Mouse (Mus musculus): ENCODE results near the gene Mad1l1.
"Not testable (repeated sequence)": the region's sequence is repeated elsewhere in the genome, so short reads cannot be mapped to it uniquely, and the experiment has no call there.

Mad1l1 gene

DNA sequence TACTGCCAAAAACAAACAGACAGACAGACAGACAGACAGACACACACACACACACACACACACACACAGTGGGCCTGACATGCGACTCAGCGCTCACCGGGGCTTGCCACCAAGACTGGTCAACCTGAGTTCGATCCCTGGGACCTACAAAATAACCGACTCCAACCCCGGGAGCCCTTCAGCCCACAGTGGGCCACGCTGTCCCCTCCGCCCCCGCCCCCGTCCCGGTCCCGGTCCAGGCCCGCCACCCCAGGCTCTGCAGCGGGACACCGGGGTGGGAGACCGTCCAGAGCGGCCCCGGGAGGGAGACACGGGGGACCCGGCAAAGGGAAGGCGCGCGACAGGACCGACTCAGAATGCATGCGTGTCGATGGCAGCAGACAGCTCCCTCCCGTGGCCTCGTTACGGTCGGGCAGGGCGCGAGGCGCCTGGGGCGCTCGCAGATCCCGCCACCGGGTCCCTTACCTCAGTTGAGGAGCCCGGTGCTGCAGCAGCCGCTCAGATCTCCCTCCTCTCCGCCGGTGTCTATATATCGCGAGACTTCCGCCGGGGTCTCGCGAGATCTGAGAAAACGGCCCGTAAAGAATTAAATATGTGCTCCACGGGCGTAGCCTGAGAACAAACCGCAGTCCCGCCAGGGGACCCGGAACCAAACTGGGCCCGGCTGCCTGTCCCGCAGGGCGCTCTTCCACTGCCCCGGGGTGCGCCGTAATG is at the start of gene Mad1l1, which contains the start of gene Nudt1:
Gene Mad1l1 (minus strand): TSS at position 511 of the 714 bp plus-strand sequence.
Gene Nudt1 (plus strand): TSS at position 615 of the 714 bp plus-strand sequence.
- peak; percentile 87 to 95 for DNase-seq (ENCODE audit: low spot score in 2 of 2)

GRCm38 (mm10) chr5:140370446-140371254 is 49.3 kb upstream of the Mad1l1 start:
- peak; percentile 18 to 24 for DNase-seq (ENCODE audit: low spot score in 2 of 2)

DNA sequence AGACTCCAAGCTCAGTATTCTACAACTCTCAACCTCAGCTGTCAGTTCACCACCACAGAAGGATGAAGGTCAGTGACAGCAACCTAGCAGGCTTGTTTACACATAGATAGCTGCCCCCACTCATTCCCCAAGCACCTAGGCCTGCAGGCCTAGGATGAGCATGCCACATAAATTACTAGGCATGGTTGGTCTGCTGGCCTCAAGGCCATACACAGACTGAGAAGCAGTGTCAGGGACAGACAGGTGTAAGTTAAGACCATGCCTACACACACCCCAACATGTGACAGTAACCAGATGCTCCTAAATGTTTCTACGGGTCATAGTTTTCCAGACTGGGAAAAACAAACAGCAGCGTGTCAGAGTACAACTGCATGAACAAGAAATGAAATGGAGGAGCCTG is 48.1 kb upstream of the Mad1l1 start:
- DNase-seq (ENCODE audit: low spot score in 2 of 2): no peak

GRCm38 (mm10) chr5:140368926-140369325 is 47.6 kb upstream of the Mad1l1 start:
- peak; percentile 46 to 69 for DNase-seq (ENCODE audit: low spot score in 2 of 2)

- not testable (repeated sequence) for DNase-seq (ENCODE audit: low spot score in 2 of 2)
These were observed 46.8 kb upstream of the Mad1l1 start for GRCm38 (mm10) chr5:140368126-140368525.

GRCm38 (mm10) chr5:140364415-140364814 is 43.1 kb upstream of the Mad1l1 start:
- DNase-seq (ENCODE audit: low spot score in 2 of 2): no peak

DNA sequence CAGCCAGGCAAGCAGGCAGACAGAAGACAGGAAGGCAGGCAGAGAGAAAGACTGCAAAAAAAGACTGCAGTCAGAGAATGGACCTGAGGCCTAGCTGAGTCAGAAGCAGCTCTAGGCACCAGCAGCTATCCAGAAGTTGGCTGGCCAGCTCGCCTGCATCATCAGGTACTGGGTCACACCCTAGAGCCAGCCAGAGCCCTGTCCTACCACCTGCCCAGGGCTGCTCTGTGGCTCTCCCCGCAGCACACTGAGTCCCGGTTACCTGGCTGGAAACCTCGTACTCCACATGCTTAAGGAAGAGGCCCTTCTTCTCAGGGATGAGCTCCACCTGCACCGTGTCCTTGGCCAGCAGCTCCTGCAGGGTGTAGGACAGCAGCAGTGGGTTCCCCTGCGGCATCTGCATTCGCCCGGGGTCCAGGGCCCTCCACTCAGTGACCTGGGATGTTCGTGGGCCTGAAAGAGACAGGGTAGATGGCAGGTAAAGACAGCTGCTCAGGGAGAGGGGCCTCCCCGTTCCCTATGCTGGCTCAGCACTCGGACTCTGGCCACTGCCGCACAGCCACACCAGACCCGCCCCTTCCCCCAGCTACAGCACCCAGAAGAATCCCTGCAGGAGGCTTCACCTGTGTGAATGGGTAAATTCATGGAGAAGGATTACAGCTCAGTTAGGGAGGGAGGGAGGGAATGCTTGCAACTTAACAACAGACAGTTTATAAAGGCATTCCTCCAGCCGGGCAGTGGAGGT is 38.8 kb upstream of the Mad1l1 start:
- DNase-seq (ENCODE audit: low spot score in 2 of 2): no peak

DNA sequence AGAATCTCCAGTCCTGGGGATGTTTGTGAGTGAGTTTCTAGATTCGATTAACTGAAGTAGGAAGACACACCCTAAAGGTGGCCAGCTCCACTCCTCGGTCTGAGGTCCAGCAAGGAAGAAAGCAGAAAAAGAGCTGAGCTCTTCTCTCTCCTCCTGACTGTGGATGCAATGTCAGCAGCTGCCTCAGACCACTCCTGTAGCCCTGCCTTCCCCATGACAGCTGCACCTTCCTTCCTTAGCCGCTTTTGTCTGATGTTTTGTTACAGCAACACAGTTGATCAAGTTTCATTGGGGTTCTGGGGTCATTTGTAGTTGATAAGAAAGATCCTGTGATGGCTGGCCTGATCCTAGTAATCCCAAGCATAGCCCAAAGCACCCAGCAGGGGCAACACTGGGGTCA is 36.1 kb upstream of the Mad1l1 start:
- no peak for DNase-seq (ENCODE audit: low spot score in 2 of 2)

DNA sequence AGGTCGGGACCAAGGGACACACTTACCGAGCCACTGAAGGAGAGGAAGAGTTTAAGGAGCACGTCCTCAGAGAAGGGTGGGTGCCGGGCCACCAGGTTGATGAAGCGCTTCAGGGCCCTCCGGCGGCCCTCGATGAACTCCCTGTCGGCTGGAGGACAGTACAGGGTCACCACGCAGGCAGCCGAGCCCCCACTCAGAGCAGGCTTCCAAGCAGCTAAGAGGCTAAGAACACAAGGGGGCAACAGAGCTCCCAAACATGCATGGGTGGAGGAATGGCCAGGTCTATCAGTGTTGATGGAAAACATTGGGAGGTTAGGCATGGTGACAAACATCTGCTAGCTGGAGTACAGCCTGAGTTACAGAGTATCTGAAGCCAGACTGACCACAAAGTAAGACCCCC is 34.6 kb upstream of the Mad1l1 start:
- no peak for DNase-seq (ENCODE audit: low spot score in 2 of 2)

DNA sequence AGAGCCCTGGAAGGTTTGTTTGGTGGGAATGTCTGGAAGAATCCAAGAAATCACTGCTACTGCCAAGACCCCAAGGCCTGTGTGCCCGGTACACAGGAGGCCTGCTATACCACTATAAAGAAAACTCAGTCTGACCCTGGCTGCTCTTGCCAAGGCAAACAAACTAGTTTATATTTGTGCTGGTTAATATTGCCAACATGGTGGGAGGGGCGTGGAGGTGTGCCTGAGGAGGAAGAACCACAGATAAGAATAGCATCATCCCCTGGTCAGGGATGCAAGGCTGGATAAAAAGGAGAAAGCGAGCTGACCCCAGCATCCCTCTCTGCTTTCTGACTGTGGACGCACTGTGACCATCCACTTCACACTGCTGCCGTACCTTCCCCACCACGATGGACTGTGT is 31.0 kb upstream of the Mad1l1 start:
- no peak for DNase-seq (ENCODE audit: low spot score in 2 of 2)

GRCm38 (mm10) chr5:140350731-140351497 is 29.6 kb upstream of the Mad1l1 start:
- no peak for DNase-seq (ENCODE audit: low spot score in 2 of 2)

DNA sequence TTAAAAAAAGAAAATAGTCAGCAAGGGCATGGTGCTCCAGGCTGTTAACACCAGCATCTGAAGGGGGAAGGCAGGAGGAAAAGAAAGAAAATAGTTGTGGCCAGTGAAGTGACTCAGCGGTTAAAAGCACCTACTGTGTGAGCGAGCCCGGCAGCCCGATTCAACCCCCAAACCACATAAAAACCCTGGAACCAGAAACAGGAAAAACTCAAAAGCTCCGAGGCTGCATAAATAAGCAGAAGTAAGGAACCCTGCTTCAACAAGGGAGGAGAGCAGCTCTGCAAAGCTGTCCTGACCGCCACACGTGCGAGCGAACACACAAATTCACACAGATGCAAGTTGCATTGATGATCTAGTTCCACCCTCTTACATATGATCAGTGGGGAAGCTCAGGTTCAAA is 28.5 kb upstream of the Mad1l1 start:
- no peak for DNase-seq (ENCODE audit: low spot score in 2 of 2)

- DNase-seq (ENCODE audit: low spot score in 2 of 2): no peak
These were observed 24.7 kb upstream of the Mad1l1 start for GRCm38 (mm10) chr5:140346050-140346449.

GRCm38 (mm10) chr5:140345244-140345643 is 23.9 kb upstream of the Mad1l1 start:
- DNase-seq (ENCODE audit: low spot score in 2 of 2): no peak

- DNase-seq (ENCODE audit: low spot score in 2 of 2): no peak
These were observed 21.5 kb upstream of the Mad1l1 start for GRCm38 (mm10) chr5:140342880-140343279.

- no peak for DNase-seq (ENCODE audit: low spot score in 2 of 2)
These were observed 18.5 kb upstream of the Mad1l1 start for GRCm38 (mm10) chr5:140339836-140340235.

- no peak for DNase-seq (ENCODE audit: low spot score in 2 of 2)
These were observed 17.4 kb upstream of the Mad1l1 start for GRCm38 (mm10) chr5:140338779-140339178.

- DNase-seq (ENCODE audit: low spot score in 2 of 2): no peak
These were observed 15.3 kb upstream of the Mad1l1 start for GRCm38 (mm10) chr5:140336680-140337079.

GRCm38 (mm10) chr5:140333631-140334030 is 12.3 kb upstream of the Mad1l1 start:
- DNase-seq (ENCODE audit: low spot score in 2 of 2): no peak

DNA sequence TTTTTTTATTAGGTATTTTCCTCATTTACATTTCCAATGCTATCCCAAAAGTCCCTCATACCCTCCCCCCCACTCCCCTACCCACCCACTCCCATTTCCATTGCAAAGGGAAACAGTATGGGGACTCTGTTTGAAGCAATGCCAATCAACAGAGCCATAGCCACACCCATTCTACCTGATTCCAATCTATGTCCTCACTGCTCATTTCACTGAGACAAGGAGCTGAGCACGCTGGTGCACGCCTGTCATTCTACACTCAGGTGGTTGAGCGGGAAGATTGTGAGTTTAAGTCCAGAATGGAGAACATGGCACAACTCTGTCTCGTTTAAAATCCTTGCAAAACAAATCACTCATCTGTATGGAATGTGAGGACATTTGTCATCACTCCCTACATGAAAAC is 11.2 kb upstream of the Mad1l1 start:
- DNase-seq (ENCODE audit: low spot score in 2 of 2): no peak
